Mouse (Mus musculus) cortical plate, adult 2 months (tissue): ENCODE results near the gene Gm10762. TPM values are rescaled to one million over a fixed set of nuclear protein-coding genes. Genes with fewer than 3 reads are reported as not detected.
"Not testable (repeated sequence)": the region's sequence is repeated elsewhere in the genome, so short reads cannot be mapped to it uniquely, and the experiment has no call there.

Experiments
- H3K27ac ChIP-seq: fragments of 200-500 bp; 2 replicates; pipeline ENCODE4 v1.5.1; 2012; ENCODE audit warnings: low read length, control low read depth, inconsistent platforms; ENCODE audit not compliant: insufficient read depth
- H3K4me1 ChIP-seq: fragments of 200-500 bp; 2 replicates; pipeline ENCODE4 v1.6.1; 2011; ENCODE audit warnings: low read length; ENCODE audit not compliant: control insufficient read depth, insufficient read depth
- H3K4me3 ChIP-seq: fragments of 200-500 bp; 2 replicates; pipeline ENCODE4 v1.5.1; 2011; ENCODE audit warnings: mild to moderate bottlenecking, low read length, control low read depth; ENCODE audit not compliant: insufficient read depth
- CTCF ChIP-seq: fragments of 200-500 bp; IDR thresholded peaks from 2 replicates; pipeline ENCODE4 v1.5.1; 2011; ENCODE audit warnings: mild to moderate bottlenecking, control low read depth, low read length; ENCODE audit not compliant: insufficient read depth; ENCODE audit errors: extremely low read depth
- POLR2A ChIP-seq: fragments of 200-500 bp; IDR thresholded peaks from 2 replicates; pipeline ENCODE4 v1.6.1; 2011; ENCODE audit warnings: mild to moderate bottlenecking, low read length, control low read depth; ENCODE audit not compliant: insufficient read depth; ENCODE audit errors: extremely low read depth
- polyA plus RNA-seq: library from polyadenylated mRNA; depleted of rRNA; stranded (reverse); fragments of >200 nt; gene quantifications from 2 replicates; pipeline ENCODE4 v1.2.3, GENCODE M21; 2012; rRNA removed

The Gm10762 gene
- 4.9 and 5.2 TPM in 2 replicates for polyA plus RNA-seq

DNA sequence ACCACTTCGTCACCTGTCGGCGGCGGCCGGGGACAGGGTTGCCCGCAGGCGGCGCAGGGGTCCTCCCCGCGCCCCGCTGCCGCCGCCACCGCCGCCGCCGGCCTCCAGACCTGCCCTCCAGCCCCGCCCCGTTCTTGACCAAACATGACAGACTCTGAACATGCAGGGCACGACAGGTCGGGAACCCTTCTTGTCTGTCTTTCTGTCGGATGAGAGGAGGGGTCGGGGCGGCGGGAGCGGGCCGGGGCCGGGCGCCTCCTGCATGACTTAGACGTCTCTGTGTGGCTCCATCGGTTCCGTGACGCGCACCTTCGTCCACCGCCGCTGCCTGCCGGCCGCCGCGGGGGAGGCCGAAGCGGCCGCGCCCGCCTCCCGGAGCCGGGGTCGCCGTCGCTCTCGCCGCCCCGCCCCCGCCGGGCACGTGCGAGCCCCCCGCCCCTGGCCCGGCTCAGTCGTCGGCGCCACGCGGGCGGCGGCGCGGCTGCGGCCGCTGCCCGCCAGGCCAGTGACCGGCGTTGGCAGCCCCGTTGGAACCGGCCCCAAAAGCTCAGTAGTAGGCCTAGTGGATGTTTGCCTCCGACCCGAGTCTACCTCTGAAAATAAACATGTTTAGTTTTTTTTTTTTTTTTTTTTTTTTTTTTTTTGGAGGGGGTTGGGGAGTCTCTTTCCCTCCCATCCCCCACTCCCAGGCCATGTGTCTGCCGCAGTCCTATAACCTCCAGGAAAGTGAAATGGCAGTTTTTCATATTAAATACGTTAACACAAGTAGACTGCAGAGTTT lies at the start of gene Gm10762:
TSS of gene Gm10762 (minus strand) at position 65 of the 781 bp plus-strand sequence.
- Histone ChIP-seq H3K4me3 (peak within 1 kb of the TSS; percentile 65), H3K27ac (peak within 1 kb of the TSS; percentile 100), H3K4me1 (peaks cover 2% of the 10 kb centered on the region; the same call in 1 of the 2 replicates)
- TF ChIP-seq POLR2A: no peak
- no peak for TF ChIP-seq CTCF

DNA sequence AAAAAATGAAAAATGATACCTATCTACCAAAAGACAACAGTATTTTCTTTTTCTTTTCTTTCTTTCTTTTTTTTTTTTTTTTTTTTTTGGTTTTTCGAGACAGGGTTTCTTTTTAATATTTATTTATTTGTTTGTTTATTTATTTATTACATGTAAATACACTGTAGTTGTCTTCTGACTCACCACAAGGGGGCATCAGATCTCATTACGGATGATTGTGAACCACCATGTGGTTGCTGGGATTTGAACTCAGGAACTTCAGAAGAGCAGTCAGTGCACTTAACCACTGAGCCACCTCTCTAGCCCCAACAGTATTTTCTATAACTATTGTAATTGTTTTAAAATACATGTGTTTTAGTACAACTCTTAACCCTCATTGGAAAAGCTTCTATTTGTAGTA lies 41.3 kb upstream of the Gm10762 start:
- H3K27ac ChIP-seq, H3K4me1 ChIP-seq, H3K4me3 ChIP-seq: not testable (repeated sequence)

DNA sequence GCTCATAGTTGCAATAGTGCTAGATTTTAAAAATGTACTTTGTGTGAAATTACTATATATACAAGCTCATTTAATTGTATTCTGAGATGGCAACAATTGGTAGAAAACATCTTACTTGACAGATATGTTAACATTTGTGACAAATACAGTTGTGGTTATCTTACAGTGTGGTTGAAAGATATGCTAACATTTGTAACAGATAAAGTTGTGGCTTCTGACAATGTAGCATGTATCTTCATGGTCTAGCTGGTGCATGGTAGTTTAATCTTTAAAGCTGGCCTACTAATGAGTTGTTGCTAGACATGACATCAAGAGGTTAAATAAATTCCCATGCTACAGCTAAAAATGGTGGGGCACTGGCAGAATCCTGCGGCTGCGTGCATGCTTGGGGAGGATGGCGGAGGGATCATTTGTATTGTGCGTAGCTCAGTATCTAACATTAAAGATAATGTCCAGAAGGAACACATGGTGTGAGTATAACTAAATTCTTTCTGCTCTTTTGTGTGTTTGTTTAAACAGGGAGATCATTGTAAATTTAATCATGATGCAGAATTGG lies 38.7 kb upstream of the Gm10762 start:
- TF ChIP-seq POLR2A (no peak), CTCF (no peak)
- Histone ChIP-seq H3K27ac (no peak overlapping the region), H3K4me1 (no peaks in the 10 kb centered on the region), H3K4me3 (no peak overlapping the region)

DNA sequence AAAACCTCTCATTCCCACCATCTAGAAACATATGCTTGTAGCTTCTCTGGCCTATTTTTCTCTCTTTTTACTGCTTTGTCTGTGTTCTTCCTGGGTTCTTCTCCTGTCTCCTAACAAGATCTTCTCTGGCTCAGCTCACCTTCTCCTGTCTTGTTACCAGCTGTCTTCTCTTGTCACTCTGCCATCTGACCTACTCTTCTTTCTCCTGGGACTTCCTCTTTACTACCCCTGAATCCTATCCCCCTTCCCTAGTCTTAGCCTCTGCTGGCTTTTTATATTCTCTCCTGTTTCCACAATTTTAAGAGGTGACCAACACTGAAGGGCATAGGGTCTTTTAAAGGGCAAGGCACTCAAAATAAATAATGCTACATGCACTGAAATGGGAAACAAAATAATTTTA lies 37.3 kb upstream of the Gm10762 start:
- Histone ChIP-seq H3K4me3 (no peak overlapping the region), H3K4me1 (no peaks in the 10 kb centered on the region), H3K27ac (no peak overlapping the region)
- no peak for TF ChIP-seq POLR2A
- no peak for TF ChIP-seq CTCF

DNA sequence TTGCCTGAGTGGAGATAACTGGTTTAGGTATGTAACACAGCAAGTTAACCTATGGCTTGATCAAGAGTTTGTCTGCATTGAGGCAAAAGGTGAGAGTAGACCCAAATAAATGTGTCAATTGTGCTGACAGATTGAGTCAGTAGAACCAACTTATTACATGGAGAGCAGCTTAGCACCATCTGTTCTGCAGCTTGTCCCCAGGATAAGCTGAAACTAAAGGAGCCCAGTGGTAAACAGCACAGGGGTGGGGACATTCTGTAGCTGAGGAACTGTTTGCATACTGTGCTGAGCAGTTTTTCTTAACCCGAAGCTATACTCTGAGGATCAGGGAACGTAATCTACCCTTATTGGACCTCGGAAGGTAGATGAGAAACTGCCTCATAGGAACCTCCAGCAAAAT lies 17.2 kb upstream of the Gm10762 start:
- Histone ChIP-seq H3K4me1 (no peaks in the 10 kb centered on the region; the same call in 1 of the 2 replicates), H3K27ac (no peak overlapping the region), H3K4me3 (no peak overlapping the region)
- TF ChIP-seq POLR2A (no peak), CTCF (no peak)

DNA sequence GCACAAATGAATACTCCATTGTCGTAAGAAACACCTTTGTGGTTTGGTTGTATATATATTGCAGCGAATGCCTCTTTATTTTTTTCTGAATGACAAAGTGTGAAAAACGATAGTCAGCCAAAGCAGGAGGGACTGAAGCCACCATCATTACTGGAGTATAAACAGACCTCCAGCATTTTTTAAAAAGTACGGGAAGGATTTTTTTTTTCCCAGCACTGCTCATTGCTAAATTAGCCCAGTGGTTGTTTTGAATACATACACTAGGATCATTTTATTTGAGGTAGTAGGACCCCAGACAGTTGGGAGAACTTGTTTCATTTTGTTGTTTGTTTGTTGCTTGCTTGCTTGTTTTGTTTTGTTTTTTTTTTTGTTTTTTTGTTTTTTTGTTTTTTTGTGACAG lies 8.0 kb upstream of the Gm10762 start:
- no peak overlapping the region for H3K4me3 ChIP-seq
- TF ChIP-seq CTCF: no peak
- no peak for TF ChIP-seq POLR2A
- H3K4me1 ChIP-seq: no peaks in the 10 kb centered on the region; the same call in 1 of the 2 replicates
- no peak overlapping the region for H3K27ac ChIP-seq

DNA sequence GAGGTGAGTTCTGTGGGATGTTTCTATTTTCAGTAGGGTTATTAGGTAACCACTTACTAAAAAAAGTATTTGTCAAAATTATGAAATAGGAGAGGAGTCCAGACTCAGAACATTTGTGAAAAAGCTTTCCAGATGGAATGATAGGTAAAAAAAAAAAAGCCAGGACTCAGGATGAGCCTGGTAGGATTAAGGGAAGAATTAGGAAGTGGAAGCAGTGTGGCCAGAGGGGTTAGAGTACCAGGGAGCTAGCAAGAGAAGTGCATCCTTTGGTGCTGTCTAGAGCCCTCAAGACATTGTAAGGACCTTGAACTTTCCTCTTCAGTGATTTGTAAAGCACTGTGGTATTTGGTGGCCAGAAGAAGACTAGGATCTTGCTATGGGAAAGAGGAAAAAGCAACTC lies 4.8 kb upstream of the Gm10762 start:
- TF ChIP-seq CTCF (no peak), POLR2A (no peak)
- no peak overlapping the region for H3K4me3 ChIP-seq
- peaks cover 2% of the 10 kb centered on the region; the same call in 1 of the 2 replicates for H3K4me1 ChIP-seq
- H3K27ac ChIP-seq: no peak overlapping the region

DNA sequence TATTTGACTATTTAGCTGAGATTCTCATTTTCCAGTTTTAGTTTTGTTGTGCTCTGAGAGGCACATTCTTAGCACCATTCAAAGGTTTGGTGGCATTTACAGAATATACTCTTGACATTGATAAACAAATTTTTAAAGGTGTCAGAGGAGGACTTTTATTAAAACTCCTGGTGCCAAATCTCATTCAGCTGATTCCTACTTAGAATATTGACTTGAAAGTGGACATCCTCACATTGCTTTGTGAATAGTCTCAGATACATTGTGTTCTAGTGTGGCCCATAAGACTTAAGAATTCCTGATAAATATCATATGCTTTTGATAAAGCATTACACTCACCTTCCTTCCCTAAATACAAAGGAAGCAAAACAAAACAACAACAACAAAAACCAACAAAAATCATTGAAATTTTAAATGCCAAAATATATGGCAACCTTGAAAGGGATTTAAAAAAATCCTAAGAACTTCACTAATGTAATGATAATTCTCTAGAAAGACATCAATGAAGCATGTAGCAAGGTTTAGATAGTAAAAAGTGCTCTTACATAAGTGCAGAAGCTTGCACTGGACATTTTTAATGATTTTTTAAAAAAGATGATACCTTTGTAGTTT lies 1.1 kb upstream of the Gm10762 start:
- H3K4me1 ChIP-seq: peaks cover 2% of the 10 kb centered on the region; the same call in 1 of the 2 replicates
- no peak overlapping the region for H3K27ac ChIP-seq
- H3K4me3 ChIP-seq: peak overlapping the region; percentile 65
- no peak for TF ChIP-seq POLR2A
- no peak for TF ChIP-seq CTCF

DNA sequence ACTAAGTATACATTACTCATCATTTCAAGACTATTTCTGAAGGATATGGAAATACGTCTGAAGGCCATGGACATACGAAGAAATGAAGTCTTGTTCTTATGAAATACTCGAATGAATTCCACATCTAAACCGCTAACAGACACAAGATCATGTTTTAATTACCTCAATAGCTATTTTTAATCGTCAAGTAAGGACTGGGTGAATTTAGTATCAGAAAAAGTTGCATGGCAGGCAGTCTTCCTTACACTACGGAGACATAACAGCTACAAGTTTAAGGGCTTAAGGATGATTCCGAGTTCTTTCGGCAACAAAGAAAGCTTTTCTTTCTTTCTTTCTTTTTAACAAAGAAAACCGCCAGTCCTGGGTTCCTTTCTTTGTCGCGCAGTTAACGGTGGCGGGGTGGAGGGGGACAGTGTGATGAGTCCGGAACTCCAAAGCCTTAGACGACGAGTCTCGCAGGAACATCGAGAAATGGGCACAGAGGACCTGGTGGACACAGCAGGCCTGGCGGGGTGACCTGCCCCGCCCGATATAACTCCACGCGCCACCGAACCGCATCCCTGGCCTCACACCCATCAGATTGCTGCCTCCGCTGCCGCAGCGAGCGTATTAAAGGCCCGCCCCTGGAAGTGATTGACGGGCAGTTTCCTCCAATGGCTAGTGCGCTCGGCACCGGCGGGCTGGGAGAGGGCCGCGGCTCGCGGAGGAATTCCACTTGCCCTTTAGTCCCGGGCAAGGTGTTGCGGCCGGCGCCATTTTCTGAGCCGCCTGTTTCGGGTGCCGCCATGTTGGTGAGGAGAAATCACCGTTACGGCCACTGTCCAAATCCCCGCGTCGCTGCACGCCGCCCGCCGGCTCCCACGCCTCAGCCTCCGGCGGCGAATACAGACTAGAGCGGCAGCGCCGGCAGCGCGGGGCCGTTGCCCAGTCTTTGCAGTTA lies 614 bp downstream of the Gm10762 start, which contains the start of gene Zc3h6:
TSS of gene Zc3h6 (plus strand) at position 762 of the 940 bp plus-strand sequence.
- H3K27ac ChIP-seq: peak within 1 kb of the TSS; percentile 100
- peak within 1 kb of the TSS; percentile 65 for H3K4me3 ChIP-seq
- TF ChIP-seq CTCF: no peak
- peak; percentile 85 for TF ChIP-seq POLR2A
- peaks cover 2% of the 10 kb centered on the region; the same call in 1 of the 2 replicates for H3K4me1 ChIP-seq
